Mouse (Mus musculus) lung, postnatal 0 days (tissue): ENCODE measurements at regions not wholly inside any gene's neighbourhood (a gene's known extent, or its start where the extent isn't known, plus 50 kb on each side); places are given as distances from the start of the nearest gene placed in this dataset.

Experiments used
- ATAC-seq: fragments of 200-750 bp; cut with Nextera tagmentation; 2 replicates; pipeline ENCODE4 v1.8.0; 2017; ENCODE audit warnings: moderate library complexity
- DNase-seq: peaks from one replicate; pipeline ENCODE4 v3.0.0-alpha.2; 2016; ENCODE audit warnings: low spot score
- H3K27ac ChIP-seq: fragments of 300-500 bp; sonication (generic); 2 replicates; pipeline ENCODE4 v1.5.1; 2014; ENCODE audit warnings: antibody characterized with exemption, mild to moderate bottlenecking, low read length, mixed read lengths
- H3K27me3 ChIP-seq: fragments of 300-500 bp; sonication (generic); replicated peaks from 2 replicates; pipeline ENCODE4 v1.6.1; 2014; ENCODE audit warnings: low read length, mixed read lengths; ENCODE audit not compliant: insufficient read depth
- H3K36me3 ChIP-seq: fragments of 300-500 bp; sonication (generic); 2 replicates; pipeline ENCODE4 v1.6.1; 2014; ENCODE audit warnings: low read length, mixed read lengths; ENCODE audit not compliant: insufficient read depth
- H3K4me1 ChIP-seq: fragments of 300-500 bp; sonication (generic); 2 replicates; pipeline ENCODE4 v1.6.1; 2014; ENCODE audit warnings: antibody characterized with exemption, low read depth, low read length, mixed read lengths; ENCODE audit not compliant: insufficient read depth
- H3K4me2 ChIP-seq: fragments of 300-500 bp; sonication (generic); replicated peaks from 2 replicates; pipeline ENCODE4 v1.6.1; 2014; ENCODE audit warnings: low read depth, mild to moderate bottlenecking, low read length, moderate library complexity, mixed read lengths
- H3K4me3 ChIP-seq: fragments of 300-500 bp; sonication (generic); 2 replicates; pipeline ENCODE4 v1.5.1; 2014; ENCODE audit warnings: low read depth, low read length
- H3K9ac ChIP-seq: fragments of 300-500 bp; sonication (generic); replicated peaks from 2 replicates; pipeline ENCODE4 v1.6.1; 2014; ENCODE audit warnings: low read depth, mild to moderate bottlenecking
- H3K9me3 ChIP-seq: fragments of 300-500 bp; sonication (generic); 2 replicates; pipeline ENCODE4 v1.6.1; 2016; ENCODE audit warnings: low read length, mixed read lengths
- CTCF ChIP-seq: IDR thresholded peaks from 2 replicates; pipeline ENCODE4 v1.5.1; 2016; ENCODE audit warnings: antibody characterized with exemption, mild to moderate bottlenecking
- EP300 ChIP-seq: IDR thresholded peaks from 2 replicates; pipeline ENCODE4 v1.6.1; 2016; ENCODE audit warnings: antibody characterized with exemption, mild to moderate bottlenecking, control low read depth
- WGBS: fragments of 180-500 bp; shearing (Covaris S2); extraction: QIAGEN DNeasy Blood & Tissue Kit; methylation state at CpG from one replicate; pipeline ENCODE4 v1.1.7; 2014; 5-methylcytosine and 5-hydroxymethylcytosine counted together

DNA sequence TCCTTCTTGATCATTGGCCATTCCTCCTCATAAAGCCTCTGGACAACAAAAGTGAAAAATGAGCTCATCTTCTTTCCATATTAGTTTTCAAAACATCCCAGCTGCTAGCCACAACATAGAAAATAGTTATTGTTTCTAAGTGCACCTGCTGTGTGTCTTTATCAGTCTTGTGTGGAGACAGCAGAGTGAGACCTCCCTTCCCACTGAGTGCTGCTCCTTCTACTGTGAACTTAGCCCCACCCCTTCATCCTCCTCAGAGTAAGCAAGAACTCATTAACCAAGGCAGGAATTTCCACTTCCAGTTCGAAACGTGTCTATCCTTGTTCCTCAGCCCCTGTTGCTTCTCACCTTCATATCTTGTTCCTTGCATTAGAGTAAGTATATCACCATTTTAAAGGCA lies 1256.5 kb downstream of the 9330182O14Rik start:
- DNase-seq (no peak), ATAC-seq (no peak)
- no peak for TF ChIP-seq CTCF
- no peak for TF ChIP-seq EP300
- no peaks in the 10 kb centered on the region for H3K27me3 ChIP-seq
- H3K4me3 ChIP-seq = no peak overlapping the region
- no peaks in the 10 kb centered on the region for H3K36me3 ChIP-seq
- H3K4me1 ChIP-seq = no peaks in the 10 kb centered on the region
- H3K4me2 ChIP-seq = no peak overlapping the region
- H3K27ac ChIP-seq = no peak overlapping the region
- no peaks in the 10 kb centered on the region for H3K9me3 ChIP-seq
- H3K9ac ChIP-seq = no peak overlapping the region
- 26% methylated on average over 2 of the region's 2 CpGs for WGBS
